Mouse (Mus musculus) MEL (cell line): Measurements from ENCODE around the gene Egln3. TPM values are rescaled to one million over a fixed set of nuclear protein-coding genes. Genes with fewer than 3 reads are reported as not detected.

Experiments
- DNase-seq: peaks from one replicate; pipeline ENCODE4 v3.0.0; 2011; ENCODE audit warnings: low read depth, low spot score
- H3K27ac ChIP-seq: 2 replicates; pipeline ENCODE4 v1.5.1; 2012; ENCODE audit warnings: low read depth, mild to moderate bottlenecking, control low read depth, low read length, moderate library complexity; ENCODE audit not compliant: control insufficient read depth
- H3K27me3 ChIP-seq, 2 experiments: fragments of 150-350 bp in 1 of 2; sonication (generic) in 1 of 2; 2 replicates each; pipeline ENCODE4 v1.6.1; 2012; ENCODE audit warnings: low read length in 2 of 2, mild to moderate bottlenecking in 2 of 2, improper control_type of control experiment in 1 of 2, moderate library complexity in 1 of 2; ENCODE audit not compliant: insufficient read depth in 2 of 2, control insufficient read depth in 1 of 2
- H3K36me3 ChIP-seq, 2 experiments: 2 replicates each; pipeline ENCODE4 v1.6.1; 2012 to 2014; ENCODE audit warnings: low read length in 2 of 2, improper control_type of control experiment in 1 of 2, inconsistent platforms in 1 of 2, mild to moderate bottlenecking in 1 of 2; ENCODE audit not compliant: insufficient read depth in 2 of 2, control insufficient read depth in 1 of 2
- H3K4me1 ChIP-seq, 2 experiments: fragments of 150-350 bp in 1 of 2; sonication (generic) in 1 of 2; 2 replicates each; pipeline ENCODE4 v1.6.1; 2012; ENCODE audit warnings: low read length in 2 of 2, improper control_type of control experiment in 1 of 2, mild to moderate bottlenecking in 1 of 2; ENCODE audit not compliant: insufficient read depth in 2 of 2, control insufficient read depth in 1 of 2
- H3K4me3 ChIP-seq, 2 experiments: fragments of 150-350 bp in 1 of 2; sonication (generic) in 1 of 2; 2 replicates each; pipeline ENCODE4 v1.5.1; 2012; ENCODE audit warnings: low read depth in 2 of 2, low read length in 2 of 2, mild to moderate bottlenecking in 2 of 2, moderate library complexity in 2 of 2, control low read depth in 1 of 2, improper control_type of control experiment in 1 of 2; ENCODE audit not compliant: control insufficient read depth in 1 of 2, insufficient read depth in 1 of 2
- H3K79me2 ChIP-seq: 2 replicates; pipeline ENCODE4 v1.6.1; 2012; ENCODE audit warnings: mild to moderate bottlenecking, low read length, moderate library complexity; ENCODE audit not compliant: control insufficient read depth, poor library complexity, insufficient read depth
- H3K9ac ChIP-seq: 2 replicates; pipeline ENCODE4 v1.6.1; 2012; ENCODE audit warnings: low read depth, mild to moderate bottlenecking, control low read depth, low read length, moderate library complexity; ENCODE audit not compliant: control insufficient read depth, poor library complexity, severe bottlenecking
- H3K9me3 ChIP-seq: fragments of 150-350 bp; sonication (generic); replicated peaks from 2 replicates; pipeline ENCODE4 v1.6.1; 2012; ENCODE audit warnings: mild to moderate bottlenecking, low read length, improper control_type of control experiment, moderate library complexity; ENCODE audit not compliant: insufficient read depth
- CHD1 ChIP-seq: IDR thresholded peaks from 2 replicates; pipeline ENCODE4 v1.6.1; 2012; ENCODE audit warnings: low read depth, mild to moderate bottlenecking, inconsistent platforms, low read length, improper control_type of control experiment
- E2F4 ChIP-seq: IDR thresholded peaks from 2 replicates; pipeline ENCODE4 v1.6.1; 2011; ENCODE audit warnings: low read depth, low read length, improper control_type of control experiment, borderline replicate concordance
- ELF1 ChIP-seq: IDR thresholded peaks from 2 replicates; pipeline ENCODE4 v1.6.1; 2014; ENCODE audit warnings: low read depth, mild to moderate bottlenecking, inconsistent platforms, low read length, improper control_type of control experiment, moderate library complexity
- ETS1 ChIP-seq: IDR thresholded peaks from 2 replicates; pipeline ENCODE4 v1.6.1; 2012; ENCODE audit warnings: low read depth, mild to moderate bottlenecking, inconsistent platforms, low read length, improper control_type of control experiment, moderate library complexity
- GABPA ChIP-seq: IDR thresholded peaks from 2 replicates; pipeline ENCODE4 v1.6.1; 2012; ENCODE audit warnings: low read depth, mild to moderate bottlenecking, inconsistent platforms, low read length, improper control_type of control experiment, moderate library complexity
- GATA1 ChIP-seq: IDR thresholded peaks from 2 replicates; pipeline ENCODE4 v1.6.1; 2011; ENCODE audit warnings: low read depth, low read length, improper control_type of control experiment
- JUND ChIP-seq: IDR thresholded peaks from 2 replicates; pipeline ENCODE4 v1.6.1; 2011; ENCODE audit warnings: low read depth, mild to moderate bottlenecking, improper control_type of control experiment, low read length
- KAT2A ChIP-seq: conservative IDR thresholded peaks from 2 replicates; pipeline ENCODE4 v1.6.1; 2012; ENCODE audit warnings: low read depth, low read length, improper control_type of control experiment, inconsistent platforms
- MAX ChIP-seq: IDR thresholded peaks from 2 replicates; pipeline ENCODE4 v1.6.1; 2011; ENCODE audit warnings: low read length, improper control_type of control experiment
- MEF2A ChIP-seq: IDR thresholded peaks from 2 replicates; pipeline ENCODE4 v1.6.1; 2014; ENCODE audit warnings: low read depth, mild to moderate bottlenecking, inconsistent platforms, low read length, improper control_type of control experiment; ENCODE audit not compliant: poor library complexity, insufficient replicate concordance, severe bottlenecking; ENCODE audit errors: extremely low read depth
- MYC ChIP-seq: IDR thresholded peaks from 2 replicates; pipeline ENCODE4 v1.6.1; 2011; ENCODE audit warnings: low read depth, mild to moderate bottlenecking, low read length, improper control_type of control experiment, moderate library complexity
- NELFE ChIP-seq: IDR thresholded peaks from 2 replicates; pipeline ENCODE4 v1.6.1; 2011; ENCODE audit warnings: low read depth, low read length, improper control_type of control experiment
- NRF1 ChIP-seq: IDR thresholded peaks from 2 replicates; pipeline ENCODE4 v1.6.1; 2014; ENCODE audit warnings: low read depth, mild to moderate bottlenecking, inconsistent platforms, low read length, improper control_type of control experiment, moderate library complexity; ENCODE audit not compliant: poor library complexity, insufficient read depth, severe bottlenecking
- POLR2A ChIP-seq, 2 experiments: IDR thresholded peaks; 2 replicates each; pipeline ENCODE4 v1.6.1; 2011 to 2012; ENCODE audit warnings: low read length in 2 of 2, mild to moderate bottlenecking in 2 of 2, control low read depth in 1 of 2, improper control_type of control experiment in 1 of 2, low read depth in 1 of 2, moderate library complexity in 1 of 2; ENCODE audit not compliant: control insufficient read depth in 1 of 2, insufficient read depth in 1 of 2, poor library complexity in 1 of 2
- RAD21 ChIP-seq: IDR thresholded peaks from 2 replicates; pipeline ENCODE4 v1.6.1; 2011; ENCODE audit warnings: mild to moderate bottlenecking, low read depth, low read length, improper control_type of control experiment
- ZC3H11A ChIP-seq: IDR thresholded peaks from 2 replicates; pipeline ENCODE4 v1.6.1; 2012; ENCODE audit warnings: low read depth, mild to moderate bottlenecking, inconsistent platforms, low read length, improper control_type of control experiment
- ZKSCAN1 ChIP-seq: IDR thresholded peaks from 2 replicates; pipeline ENCODE4 v1.6.1; 2012; ENCODE audit warnings: low read depth, mild to moderate bottlenecking, inconsistent platforms, low read length, improper control_type of control experiment, moderate library complexity
- ZMIZ1 ChIP-seq: IDR thresholded peaks from 2 replicates; pipeline ENCODE4 v1.6.1; 2012; ENCODE audit warnings: low read depth, mild to moderate bottlenecking, inconsistent platforms, low read length, improper control_type of control experiment, moderate library complexity
- polyA plus RNA-seq, 2 experiments: library from polyadenylated mRNA; stranded (reverse) in 1 of 2; unstranded in 1 of 2; fragments of >175 nt in 1 of 2; fragments of >200 nt in 1 of 2; gene quantifications; 2 replicates each; pipeline versions ENCODE4 v1.2.1 to v1.2.4; 2012; ENCODE audit warnings: low replicate concordance in 2 of 2, low read depth in 1 of 2; ENCODE audit not compliant: insufficient read length in 2 of 2, insufficient read depth in 1 of 2, missing spikeins in 1 of 2
- total RNA-seq: library from RNA; depleted of rRNA; stranded (reverse); fragments of 300-350 nt; gene quantifications from 2 replicates; pipeline ENCODE4 v1.2.3, GENCODE M21; 2012

Egln3 gene
- total and polyA plus RNA-seq, 3 experiments = 3.2 to 30.1 TPM; not detected in 1

- no peak for TF ChIP-seq RAD21
- TF ChIP-seq NELFE = 0 out of 2 replicates have a peak, but pooled peaks have one; percentile 16
- TF ChIP-seq GABPA = 0 out of 2 replicates have a peak, but pooled peaks have one; percentile 8
- no peak for TF ChIP-seq KAT2A
- no peak for TF ChIP-seq MYC
- TF ChIP-seq NRF1 = 0 out of 2 replicates have a peak, but pooled peaks have one; percentile 35
- no peak for TF ChIP-seq MEF2A
- no peak for TF ChIP-seq MAX
- TF ChIP-seq E2F4 = no peak
- no peak; the same call in 1 of the 2 replicates for TF ChIP-seq ZC3H11A
- peak; percentile 60; the same call in 1 of the 2 replicates for TF ChIP-seq ZMIZ1
- 0 out of 2 replicates have a peak, but pooled peaks have one; percentile 28 for TF ChIP-seq ELF1
These were observed 39.0 kb downstream of the Egln3 start (continued) for GRCm38 (mm10) chr12:54164724-54165050.

- Histone ChIP-seq H3K36me3 (peaks cover 0 to 13% of the 10 kb centered on the region in 2 experiments; a peak in 2 of 4 replicates), H3K4me3 (0 out of 4 replicates have a peak overlapping the region, but pooled peaks of 1 of the 2 experiments have one; percentile 10), H3K27ac (no peak overlapping the region), H3K4me1 (peaks cover 16 to 22% of the 10 kb centered on the region in 2 experiments), H3K79me2 (no peaks in the 10 kb centered on the region), H3K9me3 (no peaks in the 10 kb centered on the region), H3K27me3 (no peaks in the 10 kb centered on the region), H3K9ac (no peak overlapping the region)
- DNase-seq = no peak
- TF ChIP-seq ZKSCAN1 (no peak), GABPA (0 out of 2 replicates have a peak, but pooled peaks have one; percentile 7), POLR2A (IDR thresholded peaks at IDR 0.05; ENCODE audit: control insufficient read depth in 1 of 2, insufficient read depth in 1 of 2, low read depth in 1 of 2, low read length in 2 of 2, poor library complexity in 1 of 2) (no peak), JUND (no peak), CHD1 (no peak), GATA1 (no peak), ETS1 (no peak)
These were observed 39.5 kb downstream of the Egln3 start for GRCm38 (mm10) chr12:54164040-54164723.
